Mouse (Mus musculus): ENCODE data around the gene Kansl1l. TPM values are rescaled to one million over a fixed set of nuclear protein-coding genes. Genes with fewer than 3 reads are reported as not detected.
"Not testable (repeated sequence)": the region's sequence is repeated elsewhere in the genome, so short reads cannot be mapped to it uniquely, and the experiment has no call there.

Kansl1l gene
- polyA plus RNA-seq, 1 experiment from 2014 or later: 9.3 TPM

DNA sequence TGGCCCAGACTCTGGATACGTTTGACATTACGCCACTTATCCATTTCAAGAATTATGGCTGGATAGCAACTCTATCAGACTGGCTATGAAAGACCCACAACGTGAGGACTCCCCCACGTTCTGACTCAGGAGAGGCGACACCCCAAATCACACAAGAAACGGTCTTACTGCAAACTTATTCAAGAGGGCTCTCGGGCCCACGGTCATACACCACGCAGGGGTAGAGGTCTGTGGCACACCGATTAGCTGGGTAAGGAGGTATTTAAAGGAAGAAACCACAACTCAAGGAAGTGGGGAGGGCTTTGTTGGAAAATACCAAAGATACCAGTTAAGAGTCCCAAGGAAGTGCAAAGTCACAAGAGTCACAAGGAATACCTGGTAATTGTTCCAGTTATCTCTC lies 117.7 kb downstream of the Kansl1l start:
- not testable (repeated sequence) for H3K36me3 ChIP-seq (ENCODE audit: control insufficient read depth, insufficient read depth, low read length); H3K4me3 ChIP-seq (ENCODE audit: low read depth, low read length); H3K9me3 ChIP-seq (replicated peaks; ENCODE audit: control insufficient read depth, low read length); H3K4me1 ChIP-seq (ENCODE audit: control insufficient read depth, insufficient read depth, low read length); ATAC-seq (replicated peaks; ENCODE audit: insufficient number of reproducible peaks, low FRiP score, low TSS enrichment); H3K4me2 ChIP-seq; H3K27ac ChIP-seq (ENCODE audit: low read depth, low read length); H3K9ac ChIP-seq (ENCODE audit: low read depth, low read length); H3K27me3 ChIP-seq (ENCODE audit: control insufficient read depth, insufficient read depth, low read length)
- WGBS (ENCODE audit: insufficient replicate concordance): 81% methylated on average over 10 of the region's 10 CpGs

DNA sequence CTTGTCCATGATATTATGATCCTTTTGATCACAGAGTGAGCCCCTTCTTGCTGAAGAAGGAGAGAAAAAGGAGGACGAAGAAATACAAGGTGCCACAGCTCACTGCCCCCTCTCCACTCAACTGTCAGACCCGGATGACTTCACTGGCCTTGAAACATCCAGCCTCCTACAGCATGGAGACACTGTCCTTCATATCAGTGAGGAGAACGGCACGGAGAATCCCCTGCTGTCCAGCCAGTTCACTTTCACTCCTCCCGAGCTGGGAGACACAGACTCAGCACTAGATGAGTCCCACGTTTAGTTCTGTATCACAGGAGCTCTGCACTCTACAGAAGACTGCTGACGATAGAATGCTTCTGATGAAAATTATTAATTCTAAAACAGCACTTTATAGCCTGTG lies 122.1 kb downstream of the Kansl1l start:
- H3K27ac ChIP-seq (ENCODE audit: low read depth, low read length): no peak overlapping the region
- no peak overlapping the region; the same call in 1 of the 2 replicates for H3K4me2 ChIP-seq
- H3K4me3 ChIP-seq (ENCODE audit: low read depth, low read length): no peak overlapping the region
- H3K36me3 ChIP-seq (ENCODE audit: control insufficient read depth, insufficient read depth, low read length): no peaks in the 10 kb centered on the region
- no peaks in the 10 kb centered on the region for H3K27me3 ChIP-seq (ENCODE audit: control insufficient read depth, insufficient read depth, low read length)
- no peak overlapping the region for H3K9ac ChIP-seq (ENCODE audit: low read depth, low read length)
- no peak for ATAC-seq (replicated peaks; ENCODE audit: insufficient number of reproducible peaks, low FRiP score, low TSS enrichment)
- WGBS (ENCODE audit: insufficient replicate concordance): 43% methylated on average over 7 of the region's 7 CpGs
- no peaks in the 10 kb centered on the region for H3K4me1 ChIP-seq (ENCODE audit: control insufficient read depth, insufficient read depth, low read length)
- no peaks in the 10 kb centered on the region for H3K9me3 ChIP-seq (replicated peaks; ENCODE audit: control insufficient read depth, low read length)

DNA sequence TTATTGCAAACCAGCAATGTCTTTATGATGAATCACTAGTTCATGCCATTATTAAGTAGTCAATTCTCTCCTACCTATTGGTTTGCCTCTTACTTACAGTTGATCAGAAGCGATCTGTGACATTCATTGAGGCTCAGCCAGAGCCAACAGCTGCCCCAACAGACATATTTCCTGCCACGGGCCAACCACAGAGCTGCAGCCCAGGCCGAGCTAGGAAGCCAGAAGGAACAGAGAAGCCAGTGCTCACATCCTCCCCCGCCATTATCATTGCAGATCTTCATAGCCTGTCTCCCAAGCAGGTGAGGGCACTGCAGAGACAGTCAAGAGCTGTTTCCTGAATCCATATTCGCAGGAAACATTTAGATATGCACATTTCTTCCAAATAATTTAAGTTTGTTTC lies 123.1 kb downstream of the Kansl1l start:
- Histone ChIP-seq H3K27ac (ENCODE audit: low read depth, low read length) (no peak overlapping the region), H3K9ac (ENCODE audit: low read depth, low read length) (no peak overlapping the region), H3K27me3 (ENCODE audit: control insufficient read depth, insufficient read depth, low read length) (no peaks in the 10 kb centered on the region), H3K4me2 (no peak overlapping the region), H3K9me3 (replicated peaks; ENCODE audit: control insufficient read depth, low read length) (no peaks in the 10 kb centered on the region), H3K4me3 (ENCODE audit: low read depth, low read length) (no peak overlapping the region), H3K4me1 (ENCODE audit: control insufficient read depth, insufficient read depth, low read length) (no peaks in the 10 kb centered on the region), H3K36me3 (ENCODE audit: control insufficient read depth, insufficient read depth, low read length) (no peaks in the 10 kb centered on the region)
- 65% methylated on average over 5 of the region's 5 CpGs for WGBS (ENCODE audit: insufficient replicate concordance)
- ATAC-seq (replicated peaks; ENCODE audit: insufficient number of reproducible peaks, low FRiP score, low TSS enrichment): no peak

DNA sequence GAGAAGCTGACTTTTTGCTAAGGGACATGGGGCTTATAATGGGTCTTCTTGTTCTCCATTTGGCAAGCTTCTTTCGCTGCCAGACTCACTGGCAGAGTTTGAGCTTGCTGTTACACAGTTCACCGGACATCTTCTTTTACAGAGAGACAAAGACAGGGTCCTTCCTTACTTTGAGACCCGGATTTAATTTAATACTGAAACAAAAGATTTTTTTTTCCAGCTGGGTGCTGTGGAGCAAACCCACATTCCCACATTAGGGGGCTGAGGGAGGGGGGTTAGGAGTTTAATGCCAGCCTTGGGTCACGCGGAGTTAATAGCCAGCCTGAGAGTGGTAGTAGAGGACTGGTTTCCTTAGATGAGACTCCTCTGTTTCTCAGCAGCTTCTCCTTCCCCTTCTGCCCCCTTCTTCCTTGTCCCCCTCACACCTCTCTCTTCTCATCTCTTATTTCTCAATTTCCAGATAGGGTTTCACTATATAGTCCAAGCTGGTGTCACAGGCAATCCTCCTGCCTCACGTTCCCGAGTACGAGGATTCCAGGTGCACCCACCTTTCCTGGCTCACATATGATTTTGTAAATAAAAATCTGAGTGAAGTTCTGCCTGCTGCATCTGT lies 124.5 kb downstream of the Kansl1l start:
- no peak for ATAC-seq (replicated peaks; ENCODE audit: insufficient number of reproducible peaks, low FRiP score, low TSS enrichment)
- WGBS (ENCODE audit: insufficient replicate concordance): 87% methylated on average over 8 of the region's 8 CpGs
- Histone ChIP-seq H3K36me3 (ENCODE audit: control insufficient read depth, insufficient read depth, low read length) (no peaks in the 10 kb centered on the region), H3K27ac (ENCODE audit: low read depth, low read length) (no peak overlapping the region), H3K4me2 (no peak overlapping the region), H3K9me3 (replicated peaks; ENCODE audit: control insufficient read depth, low read length) (no peaks in the 10 kb centered on the region), H3K4me1 (ENCODE audit: control insufficient read depth, insufficient read depth, low read length) (no peaks in the 10 kb centered on the region), H3K27me3 (ENCODE audit: control insufficient read depth, insufficient read depth, low read length) (no peaks in the 10 kb centered on the region), H3K4me3 (ENCODE audit: low read depth, low read length) (no peak overlapping the region), H3K9ac (ENCODE audit: low read depth, low read length) (no peak overlapping the region)

DNA sequence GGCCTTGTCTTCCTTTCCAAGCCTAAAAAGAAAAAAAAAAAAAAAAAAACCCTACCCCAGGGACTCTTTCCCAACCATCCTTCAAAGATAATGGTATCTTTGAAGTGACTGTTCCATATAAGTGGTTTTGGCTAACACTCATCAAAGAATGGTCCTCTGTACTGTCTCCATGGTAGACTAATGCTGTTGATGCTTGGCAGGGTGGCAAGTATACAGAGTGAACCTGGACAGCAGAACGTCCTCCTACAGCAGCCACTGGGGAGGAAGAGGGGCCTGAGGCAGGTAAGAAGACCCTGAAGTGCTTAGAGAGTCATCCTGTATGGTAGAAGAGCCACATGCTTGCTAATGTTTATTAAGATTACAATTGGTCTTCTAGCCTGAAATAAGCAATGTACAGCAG lies 125.1 kb downstream of the Kansl1l start:
- no peak for ATAC-seq (replicated peaks; ENCODE audit: insufficient number of reproducible peaks, low FRiP score, low TSS enrichment)
- Histone ChIP-seq H3K27ac (ENCODE audit: low read depth, low read length) (no peak overlapping the region), H3K4me3 (ENCODE audit: low read depth, low read length) (no peak overlapping the region), H3K36me3 (ENCODE audit: control insufficient read depth, insufficient read depth, low read length) (no peaks in the 10 kb centered on the region), H3K9ac (ENCODE audit: low read depth, low read length) (no peak overlapping the region), H3K4me2 (no peak overlapping the region), H3K9me3 (replicated peaks; ENCODE audit: control insufficient read depth, low read length) (no peaks in the 10 kb centered on the region), H3K27me3 (ENCODE audit: control insufficient read depth, insufficient read depth, low read length) (no peaks in the 10 kb centered on the region), H3K4me1 (ENCODE audit: control insufficient read depth, insufficient read depth, low read length) (no peaks in the 10 kb centered on the region)
- WGBS (ENCODE audit: insufficient replicate concordance): 55% methylated on average over 1 of the region's 1 CpGs

DNA sequence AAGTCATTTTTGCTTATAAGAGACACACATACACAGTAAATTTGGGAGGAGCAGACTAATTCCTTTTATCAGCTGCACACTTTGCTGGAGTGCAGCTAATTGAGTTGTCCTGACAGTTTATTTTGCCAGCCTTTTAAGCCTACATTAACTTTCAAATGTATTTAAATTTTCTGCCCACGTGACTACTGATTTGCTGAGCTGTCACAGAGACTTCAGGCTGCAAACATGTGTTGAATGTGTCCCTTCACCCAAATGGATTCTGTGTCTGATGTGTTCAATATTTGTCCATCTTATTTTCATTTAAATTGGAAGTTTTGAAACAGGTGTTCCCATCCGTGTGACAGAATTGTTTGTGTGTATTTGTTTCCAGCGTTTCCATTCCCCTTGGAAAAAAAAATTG lies 125.6 kb downstream of the Kansl1l start:
- Histone ChIP-seq H3K4me2 (no peak overlapping the region), H3K4me1 (ENCODE audit: control insufficient read depth, insufficient read depth, low read length) (no peaks in the 10 kb centered on the region), H3K27ac (ENCODE audit: low read depth, low read length) (no peak overlapping the region), H3K4me3 (ENCODE audit: low read depth, low read length) (no peak overlapping the region), H3K9me3 (replicated peaks; ENCODE audit: control insufficient read depth, low read length) (no peaks in the 10 kb centered on the region), H3K27me3 (ENCODE audit: control insufficient read depth, insufficient read depth, low read length) (no peaks in the 10 kb centered on the region), H3K36me3 (ENCODE audit: control insufficient read depth, insufficient read depth, low read length) (no peaks in the 10 kb centered on the region), H3K9ac (ENCODE audit: low read depth, low read length) (no peak overlapping the region)
- ATAC-seq (replicated peaks; ENCODE audit: insufficient number of reproducible peaks, low FRiP score, low TSS enrichment): no peak
- 58% methylated on average over 3 of the region's 3 CpGs for WGBS (ENCODE audit: insufficient replicate concordance)

DNA sequence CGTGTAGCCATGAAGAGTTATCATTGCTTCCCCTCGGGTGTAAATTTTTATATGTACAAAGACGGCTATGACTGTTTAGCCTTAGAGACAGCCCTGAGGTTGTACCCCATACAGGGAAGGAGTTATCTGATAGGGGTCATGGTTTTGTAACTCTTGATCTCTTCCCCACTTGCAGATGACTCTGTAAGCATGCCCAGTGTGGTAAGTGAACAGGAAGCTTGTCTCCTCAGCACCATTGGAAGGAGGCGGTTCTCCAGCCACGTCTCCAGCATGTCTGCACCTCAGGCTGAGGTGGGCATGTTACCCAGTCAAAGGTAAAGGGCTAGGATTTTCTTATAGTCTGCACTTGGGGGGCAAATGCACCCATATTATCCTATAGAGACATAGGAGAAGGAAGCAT lies 134.4 kb downstream of the Kansl1l start:
- 73% methylated on average over 5 of the region's 5 CpGs for WGBS (ENCODE audit: insufficient replicate concordance)
- no peaks in the 10 kb centered on the region for H3K27me3 ChIP-seq (ENCODE audit: control insufficient read depth, insufficient read depth, low read length)
- no peak overlapping the region for H3K4me2 ChIP-seq

DNA sequence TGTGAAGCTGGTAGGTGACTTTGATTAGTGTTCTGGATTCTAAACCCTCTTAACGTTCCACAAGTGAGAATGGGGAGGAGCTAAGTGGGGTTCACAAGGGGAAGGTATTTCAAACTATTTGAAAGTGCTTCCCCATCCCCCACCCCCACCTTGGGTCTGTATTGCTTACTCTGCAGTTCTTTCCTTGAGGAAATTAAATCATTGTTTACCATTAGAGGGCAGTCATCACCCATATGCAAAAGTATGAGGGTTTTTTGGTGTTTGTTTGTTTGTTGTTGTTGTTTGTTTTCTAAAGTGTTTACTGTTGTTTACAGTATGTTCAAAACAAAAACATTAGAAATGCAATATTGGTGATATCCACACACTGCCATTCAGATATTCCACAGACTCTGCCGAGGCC lies 138.7 kb downstream of the Kansl1l start:
- no peak overlapping the region for H3K9ac ChIP-seq (ENCODE audit: low read depth, low read length)
- no peak for ATAC-seq (replicated peaks; ENCODE audit: insufficient number of reproducible peaks, low FRiP score, low TSS enrichment)
- H3K36me3 ChIP-seq (ENCODE audit: control insufficient read depth, insufficient read depth, low read length): no peaks in the 10 kb centered on the region
- H3K4me2 ChIP-seq: no peak overlapping the region
- no peaks in the 10 kb centered on the region for H3K4me1 ChIP-seq (ENCODE audit: control insufficient read depth, insufficient read depth, low read length)
- H3K27ac ChIP-seq (ENCODE audit: low read depth, low read length): no peak overlapping the region
- no peaks in the 10 kb centered on the region for H3K27me3 ChIP-seq (ENCODE audit: control insufficient read depth, insufficient read depth, low read length)
- H3K4me3 ChIP-seq (ENCODE audit: low read depth, low read length): no peak overlapping the region
- 46% methylated on average over 2 of the region's 2 CpGs for WGBS (ENCODE audit: insufficient replicate concordance)
- H3K9me3 ChIP-seq (replicated peaks; ENCODE audit: control insufficient read depth, low read length): no peaks in the 10 kb centered on the region

More for the DNA sequence above, 134.4 kb downstream of the Kansl1l start:
- no peaks in the 10 kb centered on the region for H3K36me3 ChIP-seq (ENCODE audit: control insufficient read depth, insufficient read depth, low read length)
- no peaks in the 10 kb centered on the region for H3K4me1 ChIP-seq (ENCODE audit: control insufficient read depth, insufficient read depth, low read length)
- no peak overlapping the region for H3K27ac ChIP-seq (ENCODE audit: low read depth, low read length)
- no peak overlapping the region for H3K9ac ChIP-seq (ENCODE audit: low read depth, low read length)
- no peaks in the 10 kb centered on the region for H3K9me3 ChIP-seq (replicated peaks; ENCODE audit: control insufficient read depth, low read length)
- no peak overlapping the region for H3K4me3 ChIP-seq (ENCODE audit: low read depth, low read length)
- ATAC-seq (replicated peaks; ENCODE audit: insufficient number of reproducible peaks, low FRiP score, low TSS enrichment): no peak

DNA sequence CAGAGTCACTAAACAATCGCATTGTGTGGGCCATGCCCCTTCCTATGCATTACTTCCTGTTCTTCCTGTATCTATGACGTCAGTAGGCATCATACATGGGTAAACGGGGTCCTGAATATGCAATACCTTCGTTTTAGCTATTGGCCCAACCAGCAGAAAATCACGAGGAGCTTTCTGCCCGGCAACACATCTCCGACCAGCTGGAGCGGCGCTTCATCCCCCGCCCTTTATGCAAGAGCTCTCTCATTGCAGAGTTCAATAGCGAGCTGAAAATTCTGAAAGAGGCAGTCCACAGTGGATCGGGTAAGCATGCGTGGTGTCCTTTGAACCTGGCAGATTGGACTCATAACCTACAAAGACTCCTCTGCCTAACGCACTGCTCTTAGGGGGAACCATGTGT lies 139.4 kb downstream of the Kansl1l start:
- 74% methylated on average over 14 of the region's 14 CpGs for WGBS (ENCODE audit: insufficient replicate concordance)
- no peak overlapping the region for H3K4me2 ChIP-seq
- no peak overlapping the region for H3K27ac ChIP-seq (ENCODE audit: low read depth, low read length)
- no peaks in the 10 kb centered on the region for H3K9me3 ChIP-seq (replicated peaks; ENCODE audit: control insufficient read depth, low read length)
- ATAC-seq (replicated peaks; ENCODE audit: insufficient number of reproducible peaks, low FRiP score, low TSS enrichment): no peak
- no peaks in the 10 kb centered on the region for H3K27me3 ChIP-seq (ENCODE audit: control insufficient read depth, insufficient read depth, low read length)
- no peak overlapping the region for H3K4me3 ChIP-seq (ENCODE audit: low read depth, low read length)
- H3K4me1 ChIP-seq (ENCODE audit: control insufficient read depth, insufficient read depth, low read length): no peaks in the 10 kb centered on the region
- H3K36me3 ChIP-seq (ENCODE audit: control insufficient read depth, insufficient read depth, low read length): no peaks in the 10 kb centered on the region
- no peak overlapping the region for H3K9ac ChIP-seq (ENCODE audit: low read depth, low read length)

All from heart, embryonic 11.5 days (tissue).